In genomic region chr17:35379369-35379728, GRCm38 (mm10) we compare ENCODE assay signal across 8 mouse cellular contexts. TPM values are rescaled to one million over a fixed set of nuclear protein-coding genes. Genes with fewer than 3 reads are reported as not detected.
A peak's percentile ranks its signal among the peaks of the same experiment; 100 is the strongest.
DNase-seq lines count a peak whose midpoint lies in the region; ATAC-seq and TF ChIP-seq lines count a peak whose summit lies in the region.

TSS of gene H2-Q4 (plus strand) at chr17:35379617.

- 2% methylated on average over 16 of the region's 16 CpGs for WGBS in cerebellum, adult 2 months
- WGBS in forebrain, embryonic 16.5 days, result 0% methylated on average over 16 of the region's 16 CpGs
- WGBS in liver, postnatal 0 days (ENCODE audit: insufficient replicate concordance), result under 1% methylated on average over 16 of the region's 16 CpGs
- 0% methylated on average over 16 of the region's 16 CpGs for WGBS in neural tube, embryonic 13.5 days

- no peak for TF ChIP-seq CTCF in cerebellum, adult 2 months (IDR thresholded peaks at IDR 0.05; ENCODE audit: borderline replicate concordance, insufficient read depth, low read depth, low read length)
- no peak for TF ChIP-seq CTCF in liver, postnatal 0 days (IDR thresholded peaks at IDR 0.05; ENCODE audit: low read depth)

- H3K27me3 ChIP-seq in cerebellum, adult 2 months (ENCODE audit: control insufficient read depth, insufficient read depth, low read length), result no peaks in the 10 kb centered on the region; the same call in 1 of the 2 replicates
- H3K27me3 ChIP-seq in forebrain, embryonic 16.5 days (replicated peaks; ENCODE audit: control insufficient read depth, insufficient read depth, low read length), result peaks cover 3% of the 10 kb centered on the region; the same call in 1 of the 2 replicates
- H3K27me3 ChIP-seq in liver, postnatal 0 days (ENCODE audit: insufficient read depth, low read length), result no peaks in the 10 kb centered on the region
- H3K27me3 ChIP-seq in neural tube, embryonic 13.5 days, result peaks cover 6% of the 10 kb centered on the region

- H3K27ac ChIP-seq in cerebellum, adult 2 months (ENCODE audit: insufficient read depth, low read length), result no peak within 1 kb of the TSS
- H3K27ac ChIP-seq in forebrain, embryonic 16.5 days (ENCODE audit: low read length), result no peak within 1 kb of the TSS
- H3K27ac ChIP-seq in liver, postnatal 0 days (ENCODE audit: low read depth), result peak within 1 kb of the TSS; percentile 68
- H3K27ac ChIP-seq in neural tube, embryonic 13.5 days (replicated peaks), result no peak within 1 kb of the TSS

- H3K4me1 ChIP-seq in cerebellum, adult 2 months (ENCODE audit: control insufficient read depth, insufficient read depth, low read length), result no peaks in the 10 kb centered on the region
- H3K4me1 ChIP-seq in forebrain, embryonic 16.5 days (replicated peaks; ENCODE audit: control insufficient read depth, insufficient read depth, low read length), result peaks cover 12% of the 10 kb centered on the region
- H3K4me1 ChIP-seq in liver, postnatal 0 days (ENCODE audit: insufficient read depth), result 0 out of 2 replicates have a peak, but pooled peaks cover 3% of the 10 kb centered on the region
- H3K4me1 ChIP-seq in neural tube, embryonic 13.5 days (replicated peaks), result peaks cover 10% of the 10 kb centered on the region

- no peak for TF ChIP-seq EP300 in liver, postnatal 0 days (IDR thresholded peaks at IDR 0.05; ENCODE audit: low read depth)

- H3K9ac ChIP-seq in forebrain, embryonic 16.5 days (replicated peaks; ENCODE audit: low read depth, low read length), result peak within 1 kb of the TSS; percentile 63
- H3K9ac ChIP-seq in liver, postnatal 0 days (replicated peaks), result peak within 1 kb of the TSS; percentile 63
- peak within 1 kb of the TSS; percentile 63 for H3K9ac ChIP-seq in neural tube, embryonic 13.5 days

- TF ChIP-seq POLR2A in cerebellum, adult 2 months (IDR thresholded peaks at IDR 0.05; ENCODE audit: borderline replicate concordance, insufficient read depth, low read length), result no peak

- peak within 1 kb of the TSS; percentile 52 for H3K4me3 ChIP-seq in cerebellum, adult 2 months (replicated peaks; ENCODE audit: insufficient read depth, low read depth, low read length)
- peak within 1 kb of the TSS; percentile 54 for H3K4me3 ChIP-seq in forebrain, embryonic 16.5 days (replicated peaks; ENCODE audit: low read length)
- peak within 1 kb of the TSS; percentile 62 for H3K4me3 ChIP-seq in liver, postnatal 0 days (ENCODE audit: low read depth, low read length)
- H3K4me3 ChIP-seq in neural tube, embryonic 13.5 days, result peak within 1 kb of the TSS; percentile 51

- intact Hi-C loops in heart, postnatal 25 days (cut with DNase I), result no loop called here

- no peaks in the 10 kb centered on the region for H3K36me3 ChIP-seq in forebrain, embryonic 16.5 days (ENCODE audit: control insufficient read depth, insufficient read depth)
- no peaks in the 10 kb centered on the region for H3K36me3 ChIP-seq in liver, postnatal 0 days (replicated peaks; ENCODE audit: insufficient read depth, low read length)
- H3K36me3 ChIP-seq in neural tube, embryonic 13.5 days, result no peaks in the 10 kb centered on the region

- ATAC-seq in forebrain, embryonic 16.5 days, result peak; percentile 79
- ATAC-seq in liver, postnatal 0 days, result peak; percentile 96
- ATAC-seq in neural tube, embryonic 13.5 days (ENCODE audit: low read depth), result peak; percentile 86

- H3K4me2 ChIP-seq in forebrain, embryonic 16.5 days (ENCODE audit: low read length), result peak within 1 kb of the TSS; percentile 96
- H3K4me2 ChIP-seq in liver, postnatal 0 days (ENCODE audit: low read depth, low read length), result peak within 1 kb of the TSS; percentile 73
- H3K4me2 ChIP-seq in neural tube, embryonic 13.5 days, result peak within 1 kb of the TSS; percentile 90

- DNase-seq in ES-CJ7 (ENCODE audit: low read depth, low spot score), result peak; percentile 82
- DNase-seq in cerebellum, adult 2 months, result peak; percentile 58 to 64
- DNase-seq in heart, postnatal 25 days (ENCODE audit: low spot score), result peak; percentile 89
- peak; percentile 90 for DNase-seq in layer of hippocampus, adult 11-12 months (ENCODE audit: low spot score)
- DNase-seq in liver, postnatal 0 days, result peak; percentile 90
- DNase-seq in telencephalon, adult 2 months (ENCODE audit: low read depth, low spot score), result peak; percentile 21

- H3K9me3 ChIP-seq in forebrain, embryonic 16.5 days (ENCODE audit: control insufficient read depth, low read length), result no peaks in the 10 kb centered on the region; the same call in 1 of the 2 replicates
- H3K9me3 ChIP-seq in liver, postnatal 0 days (ENCODE audit: low read length), result no peaks in the 10 kb centered on the region
- H3K9me3 ChIP-seq in neural tube, embryonic 13.5 days, result no peaks in the 10 kb centered on the region

RNA-seq across cellular contexts. Expression of gene H2-Q4, which starts in this region (rescaled TPM):
- 5.1 and 7.0 TPM in 2 replicates for polyA plus RNA-seq in cerebellum, adult 2 months (2012; rRNA removed)
- polyA plus RNA-seq in forebrain, embryonic 16.5 days (2015; fragmentation: Nextera tagmentation; extraction: Ambion mirVana), result 0.65 TPM in 2 replicates
- 10 to 100 TPM in 1 of 2 experiments, 1 to 10 TPM in 1; 7.9 to 11.0 TPM for total RNA-seq in heart, postnatal 25 days (2021)
- polyA plus RNA-seq in liver, postnatal 0 days (2015; fragmentation: Nextera tagmentation; extraction: Ambion mirVana), result 4.1 and 5.6 TPM in 2 replicates
- 1.0 and 1.4 TPM in 2 replicates for polyA plus RNA-seq in neural tube, embryonic 13.5 days (2015; fragmentation: Nextera tagmentation; extraction: Ambion mirVana)

Comparison
In these comparisons a context has a peak if more than half of its experiments do, and no peak if none do; other contexts are left out.
1. Peak in ATAC-seq, H3K4me3 ChIP-seq, H3K9ac ChIP-seq and H3K4me2 ChIP-seq in forebrain, embryonic 16.5 days; RNA of the gene not detected or under 1 TPM.
2. DNase-seq: peak in every context shown above with its lines; median percentile 90 in layer of hippocampus, adult 11-12 months; 90 in liver, postnatal 0 days; 89 in heart, postnatal 25 days; 82 in ES-CJ7; 61 in cerebellum, adult 2 months; 21 in telencephalon, adult 2 months.